Mouse (Mus musculus) lung, postnatal 0 days (tissue): ENCODE measurements around the gene Ryr3.

Experiments used
- CTCF ChIP-seq: IDR thresholded peaks from 2 replicates; pipeline ENCODE4 v1.5.1; 2016; ENCODE audit warnings: antibody characterized with exemption, mild to moderate bottlenecking
- EP300 ChIP-seq: IDR thresholded peaks from 2 replicates; pipeline ENCODE4 v1.6.1; 2016; ENCODE audit warnings: antibody characterized with exemption, mild to moderate bottlenecking, control low read depth

DNA sequence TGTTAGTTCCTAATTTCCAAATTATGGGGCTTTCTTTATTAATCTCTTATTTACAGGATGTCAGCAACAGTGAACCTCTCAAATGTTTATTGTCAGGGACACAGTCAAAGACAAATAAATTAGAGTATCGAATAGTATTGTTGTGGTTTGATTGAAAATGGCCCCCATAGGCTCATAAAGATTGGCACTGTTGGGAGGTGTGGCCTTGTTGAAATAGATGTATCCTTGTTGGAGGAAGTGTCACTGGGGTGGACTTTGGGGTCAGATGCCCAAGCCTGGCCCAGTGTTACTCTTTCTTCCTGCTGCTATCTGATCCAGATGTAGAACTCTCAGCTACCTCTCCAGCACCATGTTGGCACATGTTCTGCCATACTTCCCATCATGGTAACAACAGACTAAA, 495.7 kb downstream of the Ryr3 start:
- TF ChIP-seq CTCF (no peak), EP300 (no peak)
